Mouse (Mus musculus) stomach, embryonic 16.5 days (tissue): ENCODE data around the gene Mapk6. TPM values are rescaled to one million over a fixed set of nuclear protein-coding genes. Genes with fewer than 3 reads are reported as not detected.
A peak's percentile ranks its signal among the peaks of the same experiment; 100 is the strongest.

ENCODE experiments used
- ATAC-seq: fragments of 200-750 bp; cut with Nextera tagmentation; 2 replicates; pipeline ENCODE4 v1.8.0; 2017; ENCODE audit warnings: moderate number of reproducible peaks, moderate TSS enrichment; ENCODE audit not compliant: insufficient read depth, low FRiP score
- H3K27ac ChIP-seq: fragments of 300-500 bp; sonication (generic); 2 replicates; pipeline ENCODE4 v1.5.1; 2014; ENCODE audit warnings: low read length
- H3K27me3 ChIP-seq: fragments of 300-500 bp; sonication (generic); 2 replicates; pipeline ENCODE4 v1.6.1; 2014; ENCODE audit warnings: low read length, control low read depth, mixed read lengths; ENCODE audit not compliant: control insufficient read depth, insufficient read depth
- H3K36me3 ChIP-seq: fragments of 300-500 bp; sonication (generic); 2 replicates; pipeline ENCODE4 v1.6.1; 2014; ENCODE audit warnings: low read length; ENCODE audit not compliant: control insufficient read depth, insufficient read depth
- H3K4me1 ChIP-seq: fragments of 300-500 bp; sonication (generic); 2 replicates; pipeline ENCODE4 v1.6.1; 2014; ENCODE audit warnings: low read length, control low read depth, mixed read lengths; ENCODE audit not compliant: control insufficient read depth, insufficient read depth
- H3K4me2 ChIP-seq: fragments of 300-500 bp; sonication (generic); 2 replicates; pipeline ENCODE4 v1.6.1; 2014; ENCODE audit warnings: low read depth, low read length, mixed read lengths
- H3K4me3 ChIP-seq: fragments of 300-500 bp; sonication (generic); replicated peaks from 2 replicates; pipeline ENCODE4 v1.5.1; 2014; ENCODE audit warnings: mild to moderate bottlenecking, low read length
- H3K9ac ChIP-seq: fragments of 300-500 bp; sonication (generic); 2 replicates; pipeline ENCODE4 v1.6.1; 2014; ENCODE audit warnings: low read length
- H3K9me3 ChIP-seq: fragments of 300-500 bp; sonication (generic); replicated peaks from 2 replicates; pipeline ENCODE4 v1.6.1; 2016; ENCODE audit warnings: low read length, control low read depth; ENCODE audit not compliant: control insufficient read depth
- WGBS: fragments of 180-500 bp; shearing (Covaris S2); extraction: QIAGEN DNeasy Blood & Tissue Kit; methylation state at CpG from one replicate; pipeline ENCODE4 v1.1.7; 2014; 5-methylcytosine and 5-hydroxymethylcytosine counted together
- polyA plus RNA-seq: library from polyadenylated mRNA; unstranded; fragments of >200 nt; fragmentation: Nextera tagmentation; extraction: Ambion mirVana; gene quantifications from 2 replicates; pipeline ENCODE4 v1.2.1, GENCODE M21; 2015

The Mapk6 gene
- polyA plus RNA-seq, 1 experiment from 2014 or later = 49.1 TPM

DNA sequence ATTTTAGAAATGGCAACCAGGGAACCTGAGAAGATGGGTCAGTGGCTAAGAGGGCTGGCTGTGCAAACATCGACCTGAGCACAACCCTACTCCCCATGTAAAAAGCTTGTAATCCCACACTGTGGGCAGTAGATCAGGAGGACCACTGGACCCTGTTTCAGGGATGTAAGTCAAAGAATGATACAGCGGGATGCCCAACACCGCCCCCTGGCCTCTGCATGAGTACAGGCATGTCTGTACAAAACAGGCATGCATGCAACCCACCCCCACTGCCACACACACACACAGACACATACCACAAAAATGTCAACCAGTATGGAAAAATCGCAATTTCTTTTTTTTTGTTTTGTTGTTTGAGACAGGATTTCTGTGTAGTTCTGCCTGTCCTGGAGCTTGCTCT lies 10.7 kb downstream of the Mapk6 start:
- 91% methylated on average over 4 of the region's 4 CpGs for WGBS
- ATAC-seq = no peak
- Histone ChIP-seq H3K27ac (no peak overlapping the region), H3K9me3 (no peaks in the 10 kb centered on the region), H3K9ac (no peak overlapping the region), H3K36me3 (no peaks in the 10 kb centered on the region), H3K4me1 (peaks cover 17% of the 10 kb centered on the region), H3K4me3 (no peak overlapping the region), H3K27me3 (no peaks in the 10 kb centered on the region), H3K4me2 (no peak overlapping the region)

DNA sequence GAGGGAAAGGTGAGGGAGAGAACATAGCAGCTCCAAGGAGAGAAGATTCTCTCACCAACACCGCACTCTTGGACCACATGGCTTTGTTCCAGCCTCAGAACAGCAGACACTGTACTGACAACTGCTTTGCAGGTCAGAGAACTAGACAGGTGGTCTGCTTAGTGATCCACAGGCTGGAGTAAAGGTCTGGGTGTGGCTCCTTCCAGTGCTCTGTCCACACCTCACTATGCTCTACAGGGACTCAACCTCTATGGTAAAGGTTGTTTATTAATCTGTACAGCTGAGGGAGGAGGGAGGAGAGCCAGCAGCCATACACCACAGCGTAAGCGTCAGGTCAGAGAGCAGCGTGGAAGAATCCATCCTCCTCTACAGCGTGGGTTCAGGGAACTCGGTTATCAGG lies 13.8 kb downstream of the Mapk6 start:
- Histone ChIP-seq H3K4me1 (peaks cover 4% of the 10 kb centered on the region; the same call in 1 of the 2 replicates), H3K27ac (no peak overlapping the region), H3K9ac (no peak overlapping the region), H3K9me3 (no peaks in the 10 kb centered on the region), H3K4me3 (no peak overlapping the region), H3K4me2 (no peak overlapping the region), H3K36me3 (0 out of 2 replicates have a peak, but pooled peaks cover 6% of the 10 kb centered on the region), H3K27me3 (no peaks in the 10 kb centered on the region)
- WGBS = 66% methylated on average over 6 of the region's 6 CpGs
- ATAC-seq = no peak

DNA sequence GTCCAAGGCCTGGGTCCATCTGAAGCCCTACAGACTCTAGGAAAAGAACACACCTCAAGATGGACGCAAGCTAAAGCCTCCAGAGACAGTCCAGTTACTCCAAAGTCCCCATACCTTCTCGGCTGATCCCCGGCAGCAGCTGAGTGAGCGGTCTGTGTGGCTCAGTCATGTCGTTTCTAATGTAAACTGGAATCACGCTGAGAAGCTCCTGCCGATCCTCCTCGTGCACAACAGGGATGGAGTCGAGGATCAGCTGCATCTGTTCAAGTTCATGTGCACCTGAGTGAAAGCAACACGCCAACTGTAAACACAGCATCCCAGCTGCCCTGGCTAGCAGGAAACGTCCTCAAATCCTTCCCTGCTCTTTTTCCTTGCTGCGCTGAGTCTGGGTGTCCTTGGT lies 16.6 kb downstream of the Mapk6 start:
- Histone ChIP-seq H3K27ac (no peak overlapping the region), H3K36me3 (peaks cover 17% of the 10 kb centered on the region; the same call in 1 of the 2 replicates), H3K4me1 (no peaks in the 10 kb centered on the region), H3K4me3 (no peak overlapping the region), H3K9me3 (no peaks in the 10 kb centered on the region), H3K4me2 (no peak overlapping the region), H3K27me3 (no peaks in the 10 kb centered on the region), H3K9ac (no peak overlapping the region)
- 66% methylated on average over 12 of the region's 12 CpGs for WGBS
- no peak for ATAC-seq

DNA sequence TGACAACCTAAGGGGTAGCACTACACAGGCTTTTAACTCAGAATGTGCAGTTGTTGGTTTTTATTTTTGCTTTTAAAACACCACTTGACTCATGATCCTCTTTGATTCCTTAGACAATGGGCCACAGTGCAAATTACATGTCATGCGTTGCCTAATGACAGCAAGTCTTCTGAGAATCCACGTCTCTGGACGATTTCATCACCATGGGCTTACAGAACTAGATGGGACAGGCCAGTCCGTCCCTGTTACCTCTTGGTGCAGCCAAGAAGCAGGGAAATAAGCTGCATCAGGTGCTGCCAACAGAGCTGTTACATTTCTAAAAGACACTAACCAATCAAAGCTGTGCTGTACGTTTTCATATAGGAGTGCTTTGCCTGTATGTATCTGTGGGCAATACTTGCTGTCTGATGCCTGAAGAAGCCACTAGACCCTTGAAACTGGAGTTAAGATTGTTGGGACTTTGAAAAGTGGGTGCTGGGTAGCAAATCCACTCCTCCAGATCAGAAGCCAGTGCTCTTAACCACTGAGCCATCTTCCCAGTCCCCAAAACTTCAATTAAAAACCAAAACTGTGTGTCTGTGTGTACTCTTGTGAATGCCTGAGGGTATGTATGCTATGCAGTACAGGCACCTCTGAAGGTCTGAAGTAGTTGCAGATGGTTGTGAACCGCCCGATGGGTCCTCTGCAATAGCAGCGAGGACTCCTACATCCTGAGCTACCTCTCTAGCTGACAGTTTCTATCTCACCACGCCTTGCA lies 24.4 kb downstream of the Mapk6 start:
- 74% methylated on average over 9 of the region's 9 CpGs for WGBS
- no peak overlapping the region for H3K27ac ChIP-seq
- H3K4me3 ChIP-seq = no peak overlapping the region
- no peak for ATAC-seq
- H3K9me3 ChIP-seq = no peaks in the 10 kb centered on the region
- H3K36me3 ChIP-seq = peaks cover 11% of the 10 kb centered on the region; the same call in 1 of the 2 replicates
- H3K27me3 ChIP-seq = no peaks in the 10 kb centered on the region
- H3K4me1 ChIP-seq = no peaks in the 10 kb centered on the region
- no peak overlapping the region for H3K4me2 ChIP-seq
- H3K9ac ChIP-seq = no peak overlapping the region

DNA sequence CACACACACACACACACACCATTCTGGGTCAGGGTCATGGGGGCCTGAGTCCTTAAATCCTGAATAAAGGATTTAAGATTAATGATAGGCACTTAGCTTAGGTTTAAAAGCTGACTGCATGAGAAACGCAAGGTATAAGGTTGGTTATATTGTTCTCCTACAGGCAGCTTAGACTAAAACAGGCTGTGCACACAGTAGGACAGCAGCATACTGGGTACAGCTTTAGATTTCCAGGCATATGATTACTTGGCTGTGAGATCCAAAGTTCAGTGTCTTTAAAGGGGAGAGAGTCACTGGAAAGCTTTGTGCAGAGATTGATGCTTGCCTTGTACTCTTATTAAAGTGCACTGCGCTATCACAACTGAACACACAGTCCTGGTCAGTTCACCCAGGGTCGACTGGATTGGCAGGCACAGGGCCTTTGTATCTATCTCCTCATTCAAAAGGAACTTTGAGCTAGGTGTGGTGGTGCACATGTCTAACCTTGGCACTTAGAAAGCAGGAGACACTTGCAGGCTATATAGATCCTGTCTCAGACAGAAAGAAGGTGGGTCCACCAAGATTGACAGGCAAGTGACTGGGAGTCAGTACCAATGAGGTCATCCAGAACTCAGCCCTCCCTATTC lies 25.4 kb downstream of the Mapk6 start:
- Histone ChIP-seq H3K4me3 (no peak overlapping the region), H3K36me3 (peaks cover 11% of the 10 kb centered on the region; the same call in 1 of the 2 replicates), H3K27ac (no peak overlapping the region), H3K27me3 (no peaks in the 10 kb centered on the region), H3K9ac (no peak overlapping the region), H3K9me3 (no peaks in the 10 kb centered on the region), H3K4me2 (no peak overlapping the region), H3K4me1 (no peaks in the 10 kb centered on the region)
- WGBS = 77% methylated on average over 3 of the region's 3 CpGs
- ATAC-seq = peak; percentile 29; the same call in 1 of the 2 replicates

DNA sequence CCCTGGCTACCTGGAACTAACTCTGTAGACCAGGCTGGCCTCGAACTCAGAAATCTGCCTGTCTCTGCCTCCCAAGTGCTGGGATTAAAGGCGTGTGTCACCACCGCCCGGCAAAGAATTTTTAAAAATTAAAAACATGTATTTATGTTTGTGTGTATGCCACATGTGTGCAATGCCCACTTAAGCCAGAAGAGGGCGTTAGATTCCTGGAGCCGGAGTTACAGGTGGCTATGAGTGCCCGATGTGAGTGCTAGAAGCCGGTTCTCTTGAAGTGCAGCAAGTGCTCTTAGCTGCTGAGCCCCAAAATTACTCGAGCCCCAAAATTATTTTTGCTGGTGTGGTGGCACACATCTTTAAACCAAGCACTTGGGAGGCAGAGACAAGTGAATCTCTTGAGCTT lies 26.0 kb downstream of the Mapk6 start:
- Histone ChIP-seq H3K9ac (no peak overlapping the region), H3K27ac (no peak overlapping the region)
- 85% methylated on average over 9 of the region's 9 CpGs for WGBS

DNA sequence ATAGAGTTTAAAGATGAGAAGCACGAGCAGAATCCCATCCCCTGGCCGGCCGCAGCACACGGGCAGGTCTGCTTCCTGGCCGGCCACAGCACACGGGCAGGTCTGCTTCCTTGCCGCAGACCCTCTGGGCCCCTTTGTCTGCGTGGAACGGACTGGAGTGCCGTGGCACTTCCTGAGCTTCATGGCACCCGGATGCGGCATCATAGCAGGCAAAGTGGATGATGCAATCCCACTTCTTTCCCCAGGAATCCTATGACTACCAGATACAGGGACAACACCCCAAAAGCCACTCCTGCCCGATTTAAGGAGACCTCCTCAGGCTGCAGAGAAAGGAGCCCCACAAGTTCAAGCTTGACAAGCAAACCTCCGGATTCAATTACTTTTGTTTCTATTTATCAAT lies 27.0 kb downstream of the Mapk6 start:
- 87% methylated on average over 14 of the region's 14 CpGs for WGBS
- no peaks in the 10 kb centered on the region for H3K36me3 ChIP-seq
- H3K9me3 ChIP-seq = no peaks in the 10 kb centered on the region
- H3K9ac ChIP-seq = no peak overlapping the region
- H3K4me2 ChIP-seq = no peak overlapping the region
- no peak overlapping the region for H3K4me3 ChIP-seq
- no peak for ATAC-seq
- no peak overlapping the region for H3K27ac ChIP-seq
- H3K27me3 ChIP-seq = no peaks in the 10 kb centered on the region
- no peaks in the 10 kb centered on the region for H3K4me1 ChIP-seq

More for the DNA sequence above, 26.0 kb downstream of the Mapk6 start:
- no peak overlapping the region for H3K4me2 ChIP-seq
- no peaks in the 10 kb centered on the region for H3K27me3 ChIP-seq
- H3K4me1 ChIP-seq = no peaks in the 10 kb centered on the region
- no peak for ATAC-seq
- peaks cover 5% of the 10 kb centered on the region; the same call in 1 of the 2 replicates for H3K36me3 ChIP-seq
- no peaks in the 10 kb centered on the region for H3K9me3 ChIP-seq
- H3K4me3 ChIP-seq = no peak overlapping the region

DNA sequence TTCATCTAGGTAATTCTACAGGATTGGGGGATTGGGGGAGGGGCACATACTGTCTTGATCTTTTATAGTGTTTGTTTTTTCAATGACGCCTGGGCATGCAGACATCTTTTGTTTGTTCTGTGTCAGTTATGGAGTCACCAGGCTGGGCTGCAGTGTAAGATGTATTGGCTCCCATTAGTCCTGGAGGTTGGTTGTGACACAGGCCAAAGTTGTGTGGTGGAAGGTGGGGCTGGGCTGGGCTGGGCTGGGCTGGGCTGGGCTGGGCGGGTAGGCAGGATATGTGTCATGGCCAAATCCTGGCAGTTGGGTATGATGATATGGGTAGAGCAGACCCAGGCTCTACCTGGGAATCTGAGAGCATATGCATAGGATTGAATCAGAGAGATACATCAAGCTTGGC lies 31.0 kb downstream of the Mapk6 start:
- H3K36me3 ChIP-seq = no peaks in the 10 kb centered on the region
- no peaks in the 10 kb centered on the region for H3K27me3 ChIP-seq
- H3K9me3 ChIP-seq = no peaks in the 10 kb centered on the region
- no peak overlapping the region for H3K9ac ChIP-seq
- no peak overlapping the region for H3K4me2 ChIP-seq
- WGBS = 62% methylated on average over 2 of the region's 2 CpGs
- H3K4me3 ChIP-seq = no peak overlapping the region
- no peak for ATAC-seq
- H3K27ac ChIP-seq = no peak overlapping the region
- H3K4me1 ChIP-seq = no peaks in the 10 kb centered on the region

DNA sequence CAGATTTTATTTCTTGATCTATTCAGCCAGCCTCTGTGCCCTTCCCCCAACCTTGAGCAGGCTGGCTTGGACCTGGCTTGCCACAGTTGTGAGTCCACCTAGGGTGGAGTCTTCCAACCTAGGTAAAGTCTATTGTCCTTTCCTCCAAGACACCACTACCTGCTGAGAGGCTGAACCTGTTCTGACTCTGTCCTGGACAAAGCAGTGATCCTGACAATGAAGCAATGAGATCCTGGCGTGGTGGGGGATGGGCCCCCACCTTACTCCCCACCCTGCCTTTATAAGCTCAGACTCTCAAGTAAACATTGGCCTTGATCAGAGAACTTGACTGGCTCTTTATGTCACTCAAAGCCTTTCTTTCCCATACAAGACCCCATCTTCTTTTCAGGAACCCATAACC lies 33.4 kb downstream of the Mapk6 start:
- 41% methylated on average over 1 of the region's 1 CpGs for WGBS

More for the DNA sequence above, 33.4 kb downstream of the Mapk6 start:
- Histone ChIP-seq H3K4me3 (no peak overlapping the region), H3K9ac (no peak overlapping the region), H3K4me2 (no peak overlapping the region), H3K36me3 (no peaks in the 10 kb centered on the region), H3K9me3 (no peaks in the 10 kb centered on the region), H3K27me3 (no peaks in the 10 kb centered on the region), H3K4me1 (no peaks in the 10 kb centered on the region), H3K27ac (no peak overlapping the region)
- no peak for ATAC-seq
